Mouse (Mus musculus) common myeloid progenitor, adult 5-6 weeks (primary cell): ENCODE measurements around the gene Nit1. TPM values are rescaled to one million over a fixed set of nuclear protein-coding genes. Genes with fewer than 3 reads are reported as not detected.

ENCODE experiments used
- ATAC-seq: replicated peaks from 2 replicates; pipeline ENCODE4 v1.8.0; 2016; ENCODE audit warnings: low read depth, mild to moderate bottlenecking, moderate TSS enrichment, inconsistent platforms; ENCODE audit not compliant: poor library complexity, severe bottlenecking
- total RNA-seq: library from RNA; stranded (forward); fragments of 200-1000, 187-1606 nt; gene quantifications from 2 replicates; pipeline ENCODE4 v1.2.3, GENCODE M21; 2017

Nit1 gene
- total RNA-seq, 1 experiment from 2014 or later: 43.4 TPM

DNA sequence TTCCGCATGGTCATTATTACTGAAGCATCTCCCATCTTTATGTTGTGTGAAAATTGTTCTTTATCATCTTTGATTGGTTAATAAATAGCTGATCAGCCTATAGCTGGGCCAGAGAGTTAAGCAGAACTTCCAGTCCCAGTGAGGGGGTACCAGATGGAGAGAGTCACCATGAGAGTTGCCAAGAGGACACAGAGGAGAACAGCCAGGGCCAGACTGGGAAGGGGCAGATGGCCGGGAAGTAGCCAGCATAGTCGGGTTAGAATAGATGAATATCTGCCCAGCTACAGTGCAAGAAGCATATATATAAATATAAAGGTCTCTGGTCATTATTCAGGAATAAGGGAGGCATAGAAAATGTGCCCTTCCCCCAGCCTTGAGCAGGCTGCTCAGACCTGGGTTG is 47.2 kb downstream of the Nit1 start:
- no peak for ATAC-seq

DNA sequence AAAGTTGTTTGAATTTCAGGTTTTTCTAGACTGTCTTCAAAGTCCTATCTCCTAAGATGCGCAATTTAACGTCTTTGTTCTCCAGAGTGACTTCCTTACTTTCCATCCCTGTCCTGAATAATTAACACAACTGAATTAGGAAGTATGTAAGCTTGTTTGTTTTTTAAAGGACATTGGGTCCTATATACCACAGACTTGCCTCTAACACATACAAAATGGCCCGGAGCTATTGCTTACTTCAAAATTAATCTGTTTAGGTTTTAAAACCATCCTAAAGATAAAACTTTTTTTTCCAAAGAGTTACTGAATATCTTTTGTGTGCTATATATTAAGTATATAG is 50.4 kb downstream of the Nit1 start:
- ATAC-seq: no peak

DNA sequence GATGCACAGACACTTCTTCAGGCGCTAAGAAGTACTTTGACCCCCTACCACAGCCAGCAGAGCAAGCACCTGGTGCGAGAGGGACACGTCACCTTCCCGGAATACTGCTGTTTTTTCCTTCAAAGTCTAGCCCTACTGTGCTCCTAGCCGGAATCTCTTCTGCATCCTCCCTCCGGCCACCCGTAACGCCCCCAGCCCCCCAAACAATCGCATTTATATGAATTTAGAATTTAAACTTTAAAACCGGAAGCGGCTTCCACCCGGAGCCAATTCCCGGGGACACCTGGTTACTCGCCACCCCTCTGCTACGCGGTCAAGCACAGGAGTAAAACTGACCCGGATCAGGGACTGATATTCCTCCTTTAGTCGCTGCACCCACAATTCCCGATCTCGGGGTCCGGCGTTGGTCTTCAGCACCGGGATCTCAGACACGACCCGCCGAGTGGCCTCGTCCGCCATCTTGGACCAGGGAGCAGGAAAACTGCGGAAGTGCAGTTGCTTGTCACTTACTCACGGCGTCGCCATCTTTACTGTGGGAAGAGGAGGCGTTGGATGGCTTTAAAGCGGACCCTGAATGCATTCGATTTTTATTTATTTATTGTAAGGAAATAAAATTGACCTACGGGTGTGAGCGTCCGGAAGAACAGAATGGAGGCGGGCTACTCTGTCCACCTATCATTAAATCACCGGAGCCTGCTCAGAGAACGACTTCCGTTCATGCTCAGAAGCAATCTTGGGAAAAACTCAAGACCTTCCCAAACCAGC is 51.0 kb downstream of the Nit1 start, which contains the start of gene Ufc1:
Gene Ufc1, minus strand, starts transcription at position 727 of the 765 bp plus-strand sequence.
- peak; percentile 99 for ATAC-seq

DNA sequence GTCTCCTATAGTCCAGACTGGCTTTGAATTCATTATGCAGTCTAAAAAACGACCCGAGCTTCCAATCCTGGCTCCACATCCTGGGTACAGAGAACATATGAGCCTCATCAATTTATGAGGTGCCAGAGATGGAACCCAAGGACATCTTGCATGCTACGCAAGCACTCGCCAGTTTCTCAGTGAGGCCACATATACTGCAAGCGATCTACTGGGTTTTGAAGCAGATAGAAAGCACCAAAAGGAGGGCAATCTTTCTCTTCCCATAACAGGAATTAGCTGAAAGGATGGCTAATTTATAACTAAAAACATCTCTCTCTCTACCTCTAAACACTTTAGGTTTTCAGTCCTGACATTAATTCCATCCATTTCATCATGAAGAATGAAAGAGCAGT is 51.5 kb downstream of the Nit1 start:
- no peak for ATAC-seq

DNA sequence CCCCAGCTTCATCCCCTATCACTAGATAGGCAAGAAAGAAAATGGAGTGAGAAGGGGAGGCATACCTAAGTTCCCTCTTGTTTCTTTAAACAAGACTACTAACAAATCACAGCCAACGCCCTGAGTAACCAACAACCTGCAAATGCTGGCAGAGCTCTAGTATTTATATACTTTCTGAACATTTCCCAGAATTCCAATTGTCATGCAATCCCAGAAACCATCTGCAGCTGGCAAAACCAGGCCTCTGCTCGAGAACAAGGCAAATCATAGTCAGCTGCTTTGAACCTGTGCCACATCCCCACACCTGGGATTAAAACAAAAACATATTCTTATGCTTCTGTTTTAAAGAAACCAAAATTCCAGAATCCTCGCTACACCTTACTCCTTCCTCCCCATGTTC is 52.1 kb downstream of the Nit1 start:
- ATAC-seq: no peak

DNA sequence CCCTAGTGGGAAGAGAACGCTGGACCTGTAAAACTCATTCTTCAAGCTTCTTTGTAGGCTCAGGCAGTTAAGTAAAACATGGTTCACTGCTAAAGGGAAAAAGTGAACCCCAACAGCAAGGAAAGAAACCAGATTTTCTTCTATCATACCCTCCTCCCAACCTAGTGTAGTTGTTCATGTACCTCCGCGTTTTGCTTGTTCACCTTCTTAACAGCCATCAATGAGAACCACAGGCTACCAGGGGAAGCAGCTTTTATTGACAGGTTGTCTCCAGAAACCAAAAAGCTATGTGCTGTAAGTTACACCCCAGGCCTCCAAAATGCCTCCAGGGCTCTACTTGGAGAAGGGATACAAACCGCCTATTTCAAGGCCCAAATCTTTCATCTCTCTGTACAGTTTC is 57.1 kb downstream of the Nit1 start:
- ATAC-seq: no peak

Other genes with a start within 250 kb of the Nit1 start
- gene Cfap126, start 231.7 kb downstream of the Nit1 start, total RNA-seq: 2.1 and 5.3 TPM in 2 replicates
- 56.9 and 71.9 TPM in 2 replicates for gene Sdhc, start 195.0 kb downstream of the Nit1 start, total RNA-seq
- not detected in 2 replicates for gene Mpz, start 194.9 kb downstream of the Nit1 start, total RNA-seq
- 11.2 and 11.8 TPM in 2 replicates for gene Pcp4l1, start 149.4 kb downstream of the Nit1 start, total RNA-seq
- 0.32 TPM in 1 of 2 replicates, not detected in the other for gene Nr1i3, start 131.7 kb downstream of the Nit1 start, total RNA-seq
- 19.0 and 21.5 TPM in 2 replicates for gene Tomm40l, start 123.1 kb downstream of the Nit1 start, total RNA-seq
- gene Apoa2, start 120.6 kb downstream of the Nit1 start, total RNA-seq: 3.7 TPM in 1 of 2 replicates, not detected in the other
- 58.4 and 94.7 TPM in 2 replicates for gene Fcer1g, start 111.3 kb downstream of the Nit1 start, total RNA-seq
- gene Adamts4, start 95.2 kb downstream of the Nit1 start, total RNA-seq: not detected in 2 replicates
- 198 and 334 TPM in 2 replicates for gene Ndufs2, start 94.3 kb downstream of the Nit1 start, total RNA-seq
- gene B4galt3, start 75.3 kb downstream of the Nit1 start, total RNA-seq: 11.0 and 32.0 TPM in 2 replicates
- 17.7 and 18.0 TPM in 2 replicates for gene Ppox, start 64.5 kb downstream of the Nit1 start, total RNA-seq
- 9.9 and 15.7 TPM in 2 replicates for gene Usp21, start 57.7 kb downstream of the Nit1 start, total RNA-seq
- 45.7 and 81.9 TPM in 2 replicates for gene Ufc1, start 50.6 kb downstream of the Nit1 start, total RNA-seq
- gene Dedd, start 16.5 kb downstream of the Nit1 start, total RNA-seq: 16.4 and 25.8 TPM in 2 replicates
- 37.2 and 65.3 TPM in 2 replicates for gene Pfdn2, start within 50 bp of the Nit1 start, total RNA-seq
- 1.1 and 3.9 TPM in 2 replicates for gene Klhdc9, start 15.2 kb upstream of the Nit1 start, total RNA-seq
- 2.3 and 2.4 TPM in 2 replicates for gene Nectin4, start 24.5 kb upstream of the Nit1 start, total RNA-seq
- 63.0 and 77.8 TPM in 2 replicates for gene Arhgap30, start 43.3 kb upstream of the Nit1 start, total RNA-seq
- 47.1 and 48.6 TPM in 2 replicates for gene Usf1, start 65.7 kb upstream of the Nit1 start, total RNA-seq
- gene Tstd1, start 73.2 kb upstream of the Nit1 start, total RNA-seq: 0.18 and 1.2 TPM in 2 replicates
- 1.1 and 5.4 TPM in 2 replicates for gene F11r, start 91.9 kb upstream of the Nit1 start, total RNA-seq
- gene Alyref2, start 157.8 kb upstream of the Nit1 start, total RNA-seq: 4.8 and 13.0 TPM in 2 replicates
- not detected in 2 replicates for gene Itln1, start 189.6 kb upstream of the Nit1 start, total RNA-seq
- 15.5 and 18.8 TPM in 2 replicates for gene Cd244a, start 213.5 kb upstream of the Nit1 start, total RNA-seq